Mouse (Mus musculus) thymus, adult 2 months (tissue): ENCODE results near the gene Ccser1.

Source experiments
- CTCF ChIP-seq: fragments of 200-500 bp; IDR thresholded peaks from 2 replicates; pipeline ENCODE4 v1.5.1; 2012; ENCODE audit warnings: mild to moderate bottlenecking, control low read depth, low read length, moderate library complexity, borderline replicate concordance; ENCODE audit not compliant: control insufficient read depth, poor library complexity, insufficient read depth; ENCODE audit errors: extremely low read depth
- POLR2A ChIP-seq: fragments of 200-500 bp; IDR thresholded peaks from 2 replicates; pipeline ENCODE4 v1.6.1; 2012; ENCODE audit warnings: mild to moderate bottlenecking, low read length, control low read depth, moderate library complexity; ENCODE audit not compliant: control insufficient read depth, poor library complexity, insufficient read depth; ENCODE audit errors: extremely low read depth

- TF ChIP-seq CTCF (no peak), POLR2A (no peak)
Observed at GRCm38 (mm10) chr6:61621707-61622106, 441.6 kb downstream of the Ccser1 start.
